Mouse (Mus musculus) forebrain, embryonic 16.5 days (tissue): ENCODE measurements around the gene Slc25a27. TPM values are rescaled to one million over a fixed set of nuclear protein-coding genes. Genes with fewer than 3 reads are reported as not detected.

Experiments
- ATAC-seq: fragments of 200-750 bp; cut with Nextera tagmentation; 2 replicates; pipeline ENCODE4 v1.8.0; 2017; ENCODE audit warnings: mild to moderate bottlenecking, moderate library complexity
- H3K27ac ChIP-seq: fragments of 300-500 bp; sonication (generic); 2 replicates; pipeline ENCODE4 v1.5.1; 2014; ENCODE audit warnings: low read length, control low read depth
- H3K27me3 ChIP-seq: fragments of 300-500 bp; sonication (generic); replicated peaks from 2 replicates; pipeline ENCODE4 v1.6.1; 2014; ENCODE audit warnings: low read length; ENCODE audit not compliant: control insufficient read depth, insufficient read depth
- H3K36me3 ChIP-seq: fragments of 300-500 bp; sonication (generic); 2 replicates; pipeline ENCODE4 v1.6.1; 2014; ENCODE audit not compliant: control insufficient read depth, insufficient read depth
- H3K4me1 ChIP-seq: fragments of 300-500 bp; sonication (generic); replicated peaks from 2 replicates; pipeline ENCODE4 v1.6.1; 2014; ENCODE audit warnings: low read length; ENCODE audit not compliant: control insufficient read depth, insufficient read depth
- H3K4me2 ChIP-seq: fragments of 300-500 bp; sonication (generic); 2 replicates; pipeline ENCODE4 v1.6.1; 2014; ENCODE audit warnings: mild to moderate bottlenecking, low read length, control low read depth
- H3K4me3 ChIP-seq: fragments of 300-500 bp; sonication (generic); replicated peaks from 2 replicates; pipeline ENCODE4 v1.5.1; 2014; ENCODE audit warnings: mild to moderate bottlenecking, low read length, control low read depth
- H3K9ac ChIP-seq: fragments of 300-500 bp; sonication (generic); replicated peaks from 2 replicates; pipeline ENCODE4 v1.6.1; 2014; ENCODE audit warnings: low read depth, low read length, control low read depth
- H3K9me3 ChIP-seq: fragments of 300-500 bp; sonication (generic); 2 replicates; pipeline ENCODE4 v1.6.1; 2016; ENCODE audit warnings: low read length; ENCODE audit not compliant: control insufficient read depth
- WGBS: fragments of 180-500 bp; shearing (Covaris S2); extraction: QIAGEN DNeasy Blood & Tissue Kit; methylation state at CpG from one replicate; pipeline ENCODE4 v1.1.7; 2014; 5-methylcytosine and 5-hydroxymethylcytosine counted together
- polyA plus RNA-seq: library from polyadenylated mRNA; unstranded; fragments of >200 nt; fragmentation: Nextera tagmentation; extraction: Ambion mirVana; gene quantifications from 2 replicates; pipeline ENCODE4 v1.2.1, GENCODE M21; 2015

Slc25a27 gene
- 92.7 and 135 TPM in 2 replicates for polyA plus RNA-seq

DNA sequence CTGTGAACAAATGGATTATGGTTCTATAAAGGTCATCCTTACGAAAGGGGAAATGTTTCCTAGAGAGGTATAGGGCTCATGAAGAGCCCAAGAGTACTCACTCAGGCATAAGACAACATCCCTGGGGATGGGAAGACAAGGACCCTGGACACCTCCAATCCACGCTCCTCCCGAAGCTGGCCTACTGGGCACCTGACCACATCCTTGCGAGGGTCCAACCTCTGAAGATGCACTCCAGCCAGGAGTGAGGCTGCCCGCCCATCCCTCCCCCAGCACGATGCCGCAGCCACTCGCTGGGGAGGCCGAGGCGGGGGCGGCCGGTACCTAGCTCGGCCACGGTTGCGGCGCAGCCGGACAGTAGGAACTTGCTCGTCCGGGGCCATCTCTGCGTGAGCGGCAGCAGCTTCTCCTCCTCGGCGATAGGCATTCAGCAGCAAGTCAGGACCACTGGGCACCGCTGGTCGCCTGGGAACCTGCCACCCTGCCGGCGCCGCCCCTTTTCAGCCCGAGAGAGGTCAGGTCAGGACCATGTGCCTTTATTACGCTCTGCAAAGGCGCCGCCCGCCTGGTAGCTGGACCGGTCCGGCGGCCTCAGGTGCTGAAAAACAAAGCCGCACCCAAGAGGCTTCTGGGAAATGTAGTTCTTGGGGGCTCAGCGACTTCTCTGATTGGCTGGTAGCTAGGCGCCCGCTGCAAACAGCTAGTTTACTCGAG lies at the start of gene Slc25a27:
TSS of gene Slc25a27 (minus strand) at position 639 of the 714 bp plus-strand sequence.
- peak within 1 kb of the TSS; percentile 80 for H3K4me2 ChIP-seq
- H3K9me3 ChIP-seq, result no peaks in the 10 kb centered on the region
- WGBS, result under 1% methylated on average over 40 of the region's 41 CpGs
- no peaks in the 10 kb centered on the region for H3K27me3 ChIP-seq
- peaks cover 7% of the 10 kb centered on the region; the same call in 1 of the 2 replicates for H3K36me3 ChIP-seq
- peak within 1 kb of the TSS; percentile 100 for H3K4me3 ChIP-seq
- ATAC-seq, result peak; percentile 99
- H3K9ac ChIP-seq, result peak within 1 kb of the TSS; percentile 99
- H3K4me1 ChIP-seq, result peaks cover 21% of the 10 kb centered on the region
- peak within 1 kb of the TSS; percentile 73 for H3K27ac ChIP-seq

DNA sequence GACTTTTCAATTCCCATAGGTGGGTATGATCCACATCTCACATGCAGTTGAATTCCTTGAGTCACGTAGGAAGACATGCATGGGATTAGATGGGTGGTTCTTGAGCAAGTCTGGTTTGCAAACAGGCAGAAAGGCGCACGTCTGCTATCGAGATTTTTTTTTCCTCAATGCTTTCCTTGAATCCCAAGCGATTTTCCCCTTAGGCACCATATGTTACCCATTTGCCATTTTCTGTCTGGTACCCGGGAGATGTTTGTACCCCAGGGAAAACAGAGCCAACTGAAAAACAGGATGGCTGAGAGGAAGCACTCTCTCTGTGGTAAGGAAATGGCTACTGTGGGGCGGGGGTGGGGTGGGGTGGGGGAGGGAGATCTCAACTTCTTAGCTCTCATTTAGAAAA lies 49.6 kb upstream of the Slc25a27 start:
- peak; percentile 36; the same call in 1 of the 2 replicates for ATAC-seq

DNA sequence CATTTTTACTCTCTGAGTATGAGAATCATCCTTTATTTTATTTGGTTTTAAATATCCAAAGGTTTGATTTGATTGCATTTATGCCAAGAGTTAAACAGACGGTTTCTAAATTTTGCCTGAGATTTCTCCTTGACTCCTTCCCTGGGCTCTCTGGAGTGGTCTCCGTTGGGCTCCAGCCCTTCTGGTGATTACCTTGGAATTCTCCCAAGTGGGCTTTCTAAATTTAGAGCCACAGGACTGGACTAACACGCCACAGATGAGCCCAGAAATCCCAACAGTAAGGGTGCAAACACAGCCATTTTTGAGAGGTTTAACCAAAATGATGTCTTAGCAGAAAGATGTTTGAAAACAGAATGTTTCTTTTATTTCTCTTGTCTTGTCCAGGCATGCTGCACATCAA lies 47.2 kb upstream of the Slc25a27 start:
- H3K27ac ChIP-seq, result no peak overlapping the region
- no peak overlapping the region for H3K4me2 ChIP-seq
- no peaks in the 10 kb centered on the region for H3K36me3 ChIP-seq
- H3K4me3 ChIP-seq, result no peak overlapping the region
- 73% methylated on average over 3 of the region's 3 CpGs for WGBS
- no peaks in the 10 kb centered on the region for H3K27me3 ChIP-seq
- H3K9me3 ChIP-seq, result no peaks in the 10 kb centered on the region
- no peak overlapping the region for H3K9ac ChIP-seq
- no peaks in the 10 kb centered on the region for H3K4me1 ChIP-seq
- no peak for ATAC-seq

More for the DNA sequence above, 49.6 kb upstream of the Slc25a27 start:
- Histone ChIP-seq H3K27ac (no peak overlapping the region), H3K9ac (no peak overlapping the region), H3K4me1 (no peaks in the 10 kb centered on the region), H3K4me3 (no peak overlapping the region), H3K27me3 (no peaks in the 10 kb centered on the region), H3K9me3 (no peaks in the 10 kb centered on the region), H3K36me3 (no peaks in the 10 kb centered on the region), H3K4me2 (no peak overlapping the region)
- WGBS, result 61% methylated on average over 7 of the region's 7 CpGs

DNA sequence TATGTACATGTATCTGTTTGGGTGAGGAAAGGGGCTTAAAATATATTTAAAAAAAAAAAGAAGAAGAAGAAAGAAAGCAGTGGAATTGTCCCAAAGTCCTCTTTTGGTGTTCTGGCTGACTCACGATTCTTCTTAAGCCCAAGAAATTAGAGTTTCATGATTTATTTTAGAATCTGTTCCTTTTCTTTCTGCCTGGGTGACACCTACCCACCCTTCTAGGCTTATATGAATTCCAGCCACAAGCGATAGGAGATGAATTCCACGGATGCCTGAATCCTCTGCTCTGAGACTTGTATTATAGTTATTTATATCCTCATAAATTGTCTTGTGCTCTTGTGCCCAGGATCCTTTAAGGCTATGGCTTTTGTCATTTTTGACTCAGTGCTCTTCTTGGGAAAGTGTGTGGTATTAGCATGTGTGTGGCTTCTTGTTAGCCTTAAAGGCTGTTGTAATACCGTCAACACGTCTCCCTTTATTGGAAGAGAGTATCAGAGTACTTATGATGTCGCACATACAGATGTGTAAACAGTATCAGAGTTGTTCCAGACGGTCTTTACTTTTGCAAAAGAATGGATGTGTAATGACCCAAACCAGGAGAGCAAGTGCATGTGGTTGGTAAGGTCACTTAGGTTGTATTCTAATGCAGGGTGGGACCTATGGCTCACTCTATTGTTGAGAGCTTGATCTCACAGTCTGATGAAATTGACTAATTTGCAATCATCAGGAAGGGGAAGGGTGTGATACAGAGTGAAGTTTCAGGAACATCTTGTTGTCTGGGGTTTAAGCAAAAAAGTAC lies 44.7 kb upstream of the Slc25a27 start:
- H3K4me1 ChIP-seq, result no peaks in the 10 kb centered on the region
- H3K27ac ChIP-seq, result no peak overlapping the region
- H3K4me2 ChIP-seq, result no peak overlapping the region
- H3K27me3 ChIP-seq, result no peaks in the 10 kb centered on the region
- WGBS, result 86% methylated on average over 7 of the region's 7 CpGs
- no peak overlapping the region for H3K9ac ChIP-seq
- no peak overlapping the region for H3K4me3 ChIP-seq
- H3K36me3 ChIP-seq, result no peaks in the 10 kb centered on the region
- H3K9me3 ChIP-seq, result no peaks in the 10 kb centered on the region
- ATAC-seq, result no peak

DNA sequence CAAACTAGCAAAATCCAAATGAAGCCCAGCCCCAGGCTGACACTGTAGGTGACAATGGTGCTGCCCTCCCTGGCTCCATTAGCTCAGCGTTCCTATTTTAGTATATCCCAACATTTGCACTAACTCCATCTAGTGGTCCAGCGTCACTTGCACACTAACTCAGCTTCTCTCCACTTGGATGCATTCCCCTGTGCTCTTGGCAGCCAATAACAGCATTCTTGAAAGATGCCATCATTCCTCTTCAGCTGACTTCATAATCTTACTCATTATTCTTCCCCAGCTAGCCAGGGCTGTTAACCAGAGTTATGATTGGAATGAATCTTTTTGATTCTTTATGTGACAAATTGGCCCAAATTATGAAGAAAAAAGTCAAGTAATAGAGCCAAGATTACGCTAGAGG lies 40.2 kb upstream of the Slc25a27 start:
- WGBS, result 74% methylated on average over 3 of the region's 3 CpGs
- no peak for ATAC-seq

DNA sequence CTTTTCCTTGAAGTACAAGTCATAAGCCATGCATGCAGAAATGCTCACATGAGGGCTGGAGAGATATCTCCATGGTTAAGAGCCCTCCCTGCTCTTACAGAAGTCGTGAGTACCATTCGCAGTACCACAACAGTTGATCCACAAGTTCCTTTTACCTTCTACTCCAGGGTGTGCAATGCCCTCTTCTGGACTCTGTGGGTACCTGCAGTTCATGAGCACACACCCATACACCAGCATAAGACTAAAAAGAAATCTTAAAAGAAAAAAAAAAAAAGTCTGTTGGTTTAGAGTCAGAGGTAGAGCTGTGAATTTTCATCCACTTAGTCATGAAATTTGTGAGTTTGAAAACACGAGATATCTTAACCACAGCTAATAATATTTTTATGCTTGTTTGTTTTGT lies 39.7 kb upstream of the Slc25a27 start:
- Histone ChIP-seq H3K36me3 (no peaks in the 10 kb centered on the region), H3K4me3 (no peak overlapping the region), H3K4me2 (no peak overlapping the region), H3K4me1 (no peaks in the 10 kb centered on the region), H3K27me3 (no peaks in the 10 kb centered on the region), H3K9ac (no peak overlapping the region), H3K9me3 (no peaks in the 10 kb centered on the region), H3K27ac (no peak overlapping the region)
- 96% methylated on average over 3 of the region's 3 CpGs for WGBS
- ATAC-seq, result no peak

More for the DNA sequence above, 40.2 kb upstream of the Slc25a27 start:
- H3K4me2 ChIP-seq, result no peak overlapping the region
- H3K9me3 ChIP-seq, result no peaks in the 10 kb centered on the region
- no peaks in the 10 kb centered on the region for H3K27me3 ChIP-seq
- no peak overlapping the region for H3K27ac ChIP-seq
- H3K4me3 ChIP-seq, result no peak overlapping the region
- H3K9ac ChIP-seq, result no peak overlapping the region
- no peaks in the 10 kb centered on the region for H3K4me1 ChIP-seq
- H3K36me3 ChIP-seq, result no peaks in the 10 kb centered on the region

DNA sequence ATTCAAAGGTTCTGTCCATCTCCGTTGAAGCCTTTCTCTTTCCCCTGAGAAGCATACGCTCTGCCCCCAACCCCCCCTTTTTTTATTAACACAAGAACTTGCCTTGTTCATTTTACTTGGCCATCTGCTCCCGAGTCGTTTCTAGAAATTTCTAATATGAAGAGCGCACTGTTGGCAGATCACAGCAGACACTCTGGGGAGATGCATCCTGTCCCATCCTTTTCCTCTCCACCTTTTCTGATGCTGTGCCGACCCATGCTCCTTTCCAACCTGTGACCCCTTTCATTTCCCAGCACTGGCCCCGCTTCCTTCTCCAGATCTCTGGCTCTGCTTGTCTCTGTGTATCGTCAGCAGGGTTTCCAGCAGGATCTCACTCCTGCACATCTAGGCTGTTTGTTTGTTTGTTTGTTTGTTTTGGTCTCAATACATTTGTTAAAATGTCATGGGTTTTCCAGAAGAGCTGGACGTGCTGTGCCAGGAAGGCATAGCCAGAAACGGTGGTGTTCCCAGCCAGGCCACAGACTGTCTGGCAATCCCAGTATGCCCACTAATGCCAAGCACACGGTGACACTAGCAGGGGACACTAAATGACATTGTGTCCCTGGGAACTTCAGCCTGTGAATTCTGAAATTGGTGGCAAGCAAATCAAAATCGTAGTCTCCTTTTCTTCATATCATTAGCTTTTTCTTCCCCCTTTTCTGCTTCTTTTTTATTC lies 37.4 kb upstream of the Slc25a27 start:
- no peak for ATAC-seq
- Histone ChIP-seq H3K9ac (no peak overlapping the region), H3K4me3 (no peak overlapping the region), H3K9me3 (no peaks in the 10 kb centered on the region), H3K36me3 (no peaks in the 10 kb centered on the region), H3K27me3 (no peaks in the 10 kb centered on the region), H3K27ac (no peak overlapping the region), H3K4me2 (no peak overlapping the region), H3K4me1 (no peaks in the 10 kb centered on the region)
- 91% methylated on average over 12 of the region's 12 CpGs for WGBS

DNA sequence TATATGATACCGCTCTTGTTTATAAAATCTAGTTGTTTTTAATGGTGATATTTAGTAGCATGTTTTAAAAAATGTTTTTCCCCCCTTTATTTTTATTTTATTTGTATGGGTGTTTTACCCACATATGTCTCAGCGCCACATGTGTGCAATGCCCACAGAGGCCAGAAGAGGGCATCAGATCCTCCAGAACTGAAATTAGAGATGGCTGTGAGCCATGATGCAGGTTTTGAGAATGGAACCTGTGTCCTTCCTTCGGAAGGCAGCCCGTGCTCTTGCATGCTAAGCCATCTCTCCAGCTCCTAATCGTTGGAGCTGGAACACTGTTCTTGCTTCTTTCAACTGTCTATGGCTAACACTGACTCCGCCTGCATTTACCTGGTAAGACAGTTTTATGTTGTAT lies 34.0 kb upstream of the Slc25a27 start:
- Histone ChIP-seq H3K9ac (no peak overlapping the region), H3K36me3 (no peaks in the 10 kb centered on the region), H3K4me2 (no peak overlapping the region), H3K9me3 (no peaks in the 10 kb centered on the region; the same call in 1 of the 2 replicates), H3K27ac (no peak overlapping the region), H3K27me3 (no peaks in the 10 kb centered on the region), H3K4me3 (no peak overlapping the region), H3K4me1 (no peaks in the 10 kb centered on the region)
- ATAC-seq, result no peak
- WGBS, result 66% methylated on average over 6 of the region's 6 CpGs
